Mouse (Mus musculus): ENCODE measurements around the gene Cwc27.

Cwc27 gene

DNA sequence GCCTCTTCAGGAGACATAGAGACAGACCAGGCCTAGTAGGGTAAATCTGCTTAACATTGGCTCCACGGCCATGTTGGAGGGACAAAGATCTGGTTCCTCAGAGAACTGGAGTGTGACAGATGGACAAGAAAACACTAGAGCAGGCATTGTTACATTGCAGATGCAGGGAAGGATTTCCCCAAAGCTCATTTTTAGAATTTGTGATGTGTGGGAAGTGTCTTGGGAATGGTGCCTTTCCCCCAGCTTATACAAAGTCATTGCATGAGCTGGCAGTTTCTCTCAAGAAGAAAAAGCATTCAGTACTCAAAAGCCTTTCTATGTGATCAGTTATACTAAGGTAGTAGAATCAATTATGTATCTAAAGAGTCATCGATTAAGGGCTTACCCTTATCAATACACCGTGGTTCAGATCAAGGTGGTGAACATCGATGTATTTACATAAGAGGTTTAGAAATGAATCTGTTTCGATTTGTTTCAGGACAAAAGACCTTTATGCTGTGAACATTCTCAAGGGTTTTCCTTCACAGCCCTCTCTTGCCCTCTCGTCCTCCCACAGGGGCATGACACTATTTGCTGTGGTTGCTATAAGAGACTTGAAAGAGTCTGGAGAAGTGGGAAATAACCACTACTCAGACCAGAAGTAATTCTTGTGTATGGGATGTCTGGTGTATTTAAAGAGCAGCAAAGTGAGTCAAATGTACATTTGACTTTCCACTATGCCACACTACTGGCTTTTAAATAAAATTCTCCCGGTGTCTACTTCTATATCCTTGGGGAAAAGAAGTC, 197.2 kb downstream of the Cwc27 start:
- in situ Hi-C loops (cut with MboI; ENCODE audit: unreplicated experiment in 2 of 2), result loop anchor here (10.0 to 25.0 kb wide), 2 partner anchors 165 to 1932 kb away; partner anchors contain the start of gene Cd180 (in 1 of the 2)

DNA sequence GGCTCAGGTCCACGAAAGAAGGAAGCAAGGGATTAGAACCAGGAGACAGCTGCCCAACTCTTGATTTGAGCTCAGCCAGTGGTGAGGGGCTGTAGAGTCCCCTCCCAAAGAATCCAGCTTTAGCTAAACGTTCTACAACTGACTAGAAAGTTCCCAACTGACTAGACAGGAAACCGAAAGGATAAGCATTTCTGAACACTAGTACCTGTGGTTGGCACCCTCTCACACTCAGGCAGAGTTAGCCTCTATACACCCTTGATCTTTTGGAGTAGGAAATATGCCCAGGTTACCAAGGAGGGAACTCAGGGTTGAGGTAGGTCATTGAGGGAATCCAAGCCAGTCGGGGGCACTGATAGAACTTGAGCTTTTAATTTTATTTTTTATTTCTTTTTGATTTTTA, 199.7 kb downstream of the Cwc27 start:
- in situ Hi-C loops (cut with MboI; ENCODE audit: unreplicated experiment in 2 of 2), result loop anchor here (10.0 to 25.0 kb wide), 2 partner anchors 168 to 1930 kb away; partner anchors contain the start of gene Cd180 (in 1 of the 2)

DNA sequence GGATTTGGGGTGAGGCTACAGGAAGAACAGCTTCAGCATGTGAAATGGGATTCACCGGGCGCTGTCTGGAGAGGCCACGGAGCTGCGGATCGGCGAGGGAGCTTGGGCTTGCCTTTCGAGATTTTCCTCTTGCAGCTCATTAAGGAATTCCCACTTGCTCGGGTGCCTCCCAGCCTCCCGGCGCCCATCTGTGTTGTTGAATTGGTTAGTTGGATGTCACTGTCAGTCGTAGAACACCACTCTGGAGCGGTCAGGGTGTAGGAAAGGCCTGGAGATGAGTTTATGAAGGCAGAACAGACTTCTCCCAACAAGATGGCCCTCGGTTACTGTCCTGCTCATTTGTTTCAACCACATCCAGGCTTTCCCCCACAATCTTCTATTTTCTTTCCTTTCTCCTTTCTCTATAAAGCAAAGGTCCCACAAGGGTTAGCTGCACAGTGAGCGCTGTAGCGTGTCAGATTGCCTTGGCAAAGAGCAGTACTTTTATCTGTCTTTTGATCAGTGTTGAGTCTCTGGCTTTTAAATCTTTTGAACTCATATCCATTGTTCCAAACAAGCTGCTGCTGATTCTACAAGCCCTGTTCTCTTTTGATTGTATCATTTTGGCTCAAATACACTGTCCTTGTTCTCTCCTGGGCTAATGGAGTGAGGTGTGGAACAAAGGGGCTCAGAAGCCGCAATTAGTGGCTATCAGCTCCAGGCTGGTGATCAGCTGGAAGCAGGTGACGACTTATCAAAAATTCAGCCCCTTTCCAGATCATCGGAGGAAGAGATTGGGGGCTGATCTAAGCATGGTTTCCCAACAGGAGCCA, 200.7 kb downstream of the Cwc27 start:
- in situ Hi-C loops (cut with MboI; ENCODE audit: unreplicated experiment in 2 of 2), result loop anchor here (10.0 to 25.0 kb wide), 2 partner anchors 169 to 1929 kb away; partner anchors contain the start of gene Cd180 (in 1 of the 2)

DNA sequence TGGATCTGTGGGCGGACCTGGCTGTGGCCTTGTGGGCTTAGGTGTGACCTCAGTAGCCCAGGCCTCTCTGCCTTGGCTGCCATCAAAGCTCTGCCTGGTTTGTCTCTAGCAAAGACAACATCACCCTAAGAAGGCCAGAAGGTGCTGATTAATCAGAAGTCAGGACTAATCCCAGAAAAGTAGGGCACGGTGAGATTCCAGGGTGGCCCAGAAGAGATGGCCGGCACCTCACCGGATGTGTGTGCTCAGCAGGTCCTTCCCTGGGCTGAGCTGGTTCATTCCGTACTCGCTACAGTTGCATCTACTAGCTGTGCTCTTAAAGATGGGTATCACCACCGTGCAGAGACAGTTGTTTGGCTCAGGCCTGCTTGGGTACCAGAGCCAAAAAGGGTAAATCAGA, 201.8 kb downstream of the Cwc27 start:
- in situ Hi-C loops (cut with MboI; ENCODE audit: unreplicated experiment in 2 of 2), result loop anchor here (10.0 to 25.0 kb wide), 2 partner anchors 170 to 1928 kb away; partner anchors contain the start of gene Cd180 (in 1 of the 2)

DNA sequence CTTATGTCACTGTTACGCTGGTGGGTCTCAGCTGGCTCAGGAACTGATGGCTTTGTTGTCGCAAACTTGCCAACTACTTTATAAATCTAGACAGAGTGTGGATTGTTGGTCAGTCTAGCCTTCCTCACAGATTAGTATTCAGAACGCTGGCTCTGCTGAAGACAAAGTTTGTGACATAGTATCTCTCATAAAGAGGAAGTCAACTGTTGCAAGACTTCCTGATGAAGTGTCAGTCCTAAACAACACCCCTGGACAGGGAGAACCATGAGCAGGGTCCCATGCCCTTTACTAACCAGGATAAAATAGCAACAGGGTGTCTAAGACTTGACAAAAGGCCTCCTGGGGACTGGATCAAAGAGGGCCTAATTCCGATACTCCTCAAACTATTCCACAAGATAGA, 205.6 kb downstream of the Cwc27 start:
- in situ Hi-C loops (cut with MboI; ENCODE audit: unreplicated experiment in 2 of 2), result loop anchor here (10.0 to 25.0 kb wide), 2 partner anchors 174 to 1924 kb away; partner anchors contain the start of gene Cd180 (in 1 of the 2)

DNA sequence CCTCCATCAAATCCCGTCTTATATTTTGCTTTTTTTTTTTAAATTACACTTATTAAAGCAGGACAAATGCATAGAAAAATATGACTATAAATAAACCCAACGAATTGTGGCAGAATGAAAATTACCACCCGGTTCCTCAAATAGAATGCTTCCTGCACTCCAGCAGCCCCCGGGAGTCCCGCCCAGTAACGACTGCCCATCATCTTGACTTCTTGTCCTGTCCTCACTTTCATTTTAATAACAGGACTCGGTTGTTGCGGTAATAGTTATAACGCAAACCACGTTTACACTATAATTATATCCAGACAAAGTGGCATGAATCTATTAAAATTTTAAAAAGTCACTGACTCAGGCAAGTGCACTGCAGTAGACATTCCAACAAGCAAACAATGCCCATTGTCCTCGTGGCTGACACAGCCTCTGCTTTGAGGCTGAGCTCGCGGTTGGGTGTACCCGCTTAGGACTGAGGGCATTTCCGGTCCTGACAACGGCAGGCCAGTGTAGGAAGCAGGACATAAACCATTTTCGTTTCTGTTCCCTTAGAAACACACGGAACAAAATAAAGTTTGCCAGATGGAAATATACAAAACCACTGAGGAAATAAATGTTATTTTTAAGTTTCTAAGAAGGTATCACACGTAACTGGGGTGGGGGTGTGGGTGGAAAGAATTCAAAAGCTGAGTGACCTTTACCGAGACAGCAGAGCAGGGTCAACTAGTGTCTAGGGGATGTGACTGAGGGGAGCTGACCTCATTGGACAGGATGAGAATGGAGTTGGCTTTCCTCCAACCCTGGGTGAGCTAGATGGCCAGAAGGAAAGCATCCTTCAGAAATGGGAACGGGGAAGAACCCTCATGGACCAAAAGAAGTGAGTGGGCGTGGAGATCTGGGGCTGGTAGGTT, 206.5 kb downstream of the Cwc27 start:
- in situ Hi-C loops (cut with MboI; ENCODE audit: unreplicated experiment in 2 of 2), result loop anchor here (10.0 to 25.0 kb wide), 2 partner anchors 174 to 1923 kb away; partner anchors contain the start of gene Cd180 (in 1 of the 2)

- in situ Hi-C loops (cut with MboI; ENCODE audit: unreplicated experiment in 2 of 2), result loop anchor here (5.0 to 25.0 kb wide), 3 partner anchors 316 to 1921 kb away; partner anchors contain the start of genes Adamts6 (in 1 of the 2) and Cd180 (in 1 of the 2)
Observed at GRCm38 (mm10) chr13:104608516-104608915, 208.4 kb downstream of the Cwc27 start.

DNA sequence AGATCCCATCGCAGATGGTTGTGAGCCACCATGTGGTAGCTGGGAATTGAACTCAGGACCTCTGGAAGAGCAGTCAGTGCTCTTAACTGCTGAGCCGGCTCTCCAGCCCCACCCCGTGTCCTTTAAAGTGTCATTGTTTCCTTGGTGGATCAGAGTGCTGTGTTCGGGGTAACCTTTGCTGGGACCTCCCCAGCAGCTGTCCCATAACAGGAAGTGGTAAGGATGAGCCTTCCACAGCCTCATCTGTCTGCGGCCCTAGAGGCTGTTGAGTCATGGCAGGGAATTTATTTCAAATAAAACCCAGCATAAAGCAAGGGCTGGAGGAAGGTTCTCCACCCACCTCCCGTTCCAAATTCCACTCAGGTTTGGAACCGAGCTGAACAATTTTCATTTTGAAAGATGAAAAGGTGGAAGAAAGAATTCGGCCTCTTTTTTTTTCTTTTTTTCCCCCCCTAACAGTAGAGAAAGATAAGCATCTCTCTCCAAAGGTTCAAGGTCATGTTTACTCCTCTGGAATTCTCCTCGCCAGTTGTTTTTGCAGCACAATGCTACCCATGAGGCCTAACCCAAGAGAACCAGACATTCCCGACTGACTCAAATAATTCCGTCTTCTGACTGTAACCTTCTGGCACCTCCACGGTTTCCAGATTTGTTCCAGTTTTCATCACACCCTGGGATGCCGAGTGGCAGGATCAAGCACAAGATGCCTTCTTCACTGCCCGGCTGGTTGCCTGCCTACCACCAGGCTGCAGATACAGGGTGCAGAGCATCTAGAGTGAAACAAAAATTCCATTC, 210.0 kb downstream of the Cwc27 start:
- in situ Hi-C loops (cut with MboI; ENCODE audit: unreplicated experiment in 2 of 2), result loop anchor here (5.0 to 25.0 kb wide), 3 partner anchors 315 to 1920 kb away; partner anchors contain the start of genes Adamts6 (in 1 of the 2) and Cd180 (in 1 of the 2)

DNA sequence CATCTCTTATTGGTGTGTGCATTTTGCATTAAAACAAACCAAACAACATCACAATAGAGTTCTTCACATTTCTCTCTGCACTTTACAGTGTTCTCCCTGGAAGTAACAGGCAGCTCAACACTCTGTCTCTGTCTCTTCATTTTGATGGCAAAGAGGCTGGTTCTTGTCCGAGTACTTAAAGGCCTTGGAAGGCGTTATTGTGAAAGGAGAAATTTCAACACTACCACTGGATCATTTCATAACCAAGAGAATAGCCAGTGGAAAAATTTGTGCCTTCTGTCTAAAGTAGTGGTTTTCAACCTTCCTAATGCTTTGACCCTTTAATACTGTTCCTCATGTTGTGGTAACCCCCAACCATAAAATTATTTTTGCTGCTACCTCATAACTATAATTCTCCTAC, 211.8 kb downstream of the Cwc27 start:
- in situ Hi-C loops (cut with MboI; ENCODE audit: unreplicated experiment in 2 of 2), result loop anchor here (5.0 to 25.0 kb wide), 3 partner anchors 313 to 1918 kb away; partner anchors contain the start of genes Adamts6 (in 1 of the 2) and Cd180 (in 1 of the 2)

GRCm38 (mm10) chr13:104602197-104602596, 214.7 kb downstream of the Cwc27 start:
- in situ Hi-C loops (cut with MboI; ENCODE audit: unreplicated experiment in 2 of 2), result loop anchor here in 1 of 2 experiments (25.0 kb wide), 1 partner anchor 1915 kb away; the partner anchor contains the start of gene Cd180

GRCm38 (mm10) chr13:104601783-104602182, 215.2 kb downstream of the Cwc27 start:
- in situ Hi-C loops (cut with MboI; ENCODE audit: unreplicated experiment in 2 of 2), result loop anchor here in 1 of 2 experiments (25.0 kb wide), 1 partner anchor 1914 kb away; the partner anchor contains the start of gene Cd180

GRCm38 (mm10) chr13:104596199-104596598, 220.7 kb downstream of the Cwc27 start:
- in situ Hi-C loops (cut with MboI; ENCODE audit: unreplicated experiment in 2 of 2), result no loop called here

GRCm38 (mm10) chr13:104594820-104595351, 222.1 kb downstream of the Cwc27 start:
- in situ Hi-C loops (cut with MboI; ENCODE audit: unreplicated experiment in 2 of 2), result no loop called here

- in situ Hi-C loops (cut with MboI; ENCODE audit: unreplicated experiment in 2 of 2), result no loop called here
Observed at GRCm38 (mm10) chr13:104590931-104591330, 226.0 kb downstream of the Cwc27 start.

- in situ Hi-C loops (cut with MboI; ENCODE audit: unreplicated experiment in 2 of 2), result no loop called here
Observed at GRCm38 (mm10) chr13:104590097-104590607, 226.8 kb downstream of the Cwc27 start.

GRCm38 (mm10) chr13:104588383-104588782, 228.6 kb downstream of the Cwc27 start:
- in situ Hi-C loops (cut with MboI; ENCODE audit: unreplicated experiment in 2 of 2), result no loop called here
